8 mouse cellular contexts compared by ENCODE assay signal in genomic region chr5:124453339-124454081, GRCm38 (mm10). TPM values are rescaled to one million over a fixed set of nuclear protein-coding genes. Genes with fewer than 3 reads are reported as not detected.
A peak's percentile ranks its signal among the peaks of the same experiment; 100 is the strongest.
DNase-seq lines count a peak whose midpoint lies in the region; ATAC-seq and TF ChIP-seq lines count a peak whose summit lies in the region.

No protein-coding gene starts in this region.

- no peaks in the 10 kb centered on the region for H3K9me3 ChIP-seq in midbrain, postnatal 0 days (ENCODE audit: low read length)
- H3K9me3 ChIP-seq in midbrain, embryonic 14.5 days (ENCODE audit: control insufficient read depth, low read length): no peaks in the 10 kb centered on the region
- H3K9me3 ChIP-seq in embryonic facial prominence, embryonic 15.5 days (replicated peaks): no peaks in the 10 kb centered on the region
- no peaks in the 10 kb centered on the region for H3K9me3 ChIP-seq in stomach, embryonic 14.5 days (ENCODE audit: control insufficient read depth, low read depth, low read length)

- TF ChIP-seq POLR2A in thymus, adult 2 months (IDR thresholded peaks at IDR 0.05; ENCODE audit: control insufficient read depth, extremely low read depth, insufficient read depth, low read length, poor library complexity): no peak

- H3K36me3 ChIP-seq in midbrain, postnatal 0 days (ENCODE audit: insufficient read depth, low read length): peaks cover 81% of the 10 kb centered on the region
- H3K36me3 ChIP-seq in midbrain, embryonic 14.5 days (ENCODE audit: control insufficient read depth, insufficient read depth, low read length): peaks cover 93% of the 10 kb centered on the region
- peaks cover 97% of the 10 kb centered on the region for H3K36me3 ChIP-seq in embryonic facial prominence, embryonic 15.5 days
- H3K36me3 ChIP-seq in stomach, embryonic 14.5 days (ENCODE audit: control insufficient read depth, insufficient read depth, low read length): peaks cover 91% of the 10 kb centered on the region
- H3K36me3 ChIP-seq in thymus, adult 2 months (ENCODE audit: control insufficient read depth, insufficient read depth, low read length): peaks cover 88% of the 10 kb centered on the region

- 73% methylated on average over 13 of the region's 13 CpGs for WGBS in midbrain, postnatal 0 days
- 78% methylated on average over 13 of the region's 13 CpGs for WGBS in midbrain, embryonic 14.5 days
- WGBS in embryonic facial prominence, embryonic 15.5 days: 84% methylated on average over 13 of the region's 13 CpGs
- WGBS in stomach, embryonic 14.5 days: 86% methylated on average over 13 of the region's 13 CpGs
- WGBS in thymus, adult 2 months: 93% methylated on average over 13 of the region's 13 CpGs

- no peak overlapping the region for H3K9ac ChIP-seq in midbrain, postnatal 0 days (replicated peaks; ENCODE audit: low read length, poor library complexity, severe bottlenecking)
- H3K9ac ChIP-seq in midbrain, embryonic 14.5 days (replicated peaks; ENCODE audit: low read length): no peak overlapping the region
- no peak overlapping the region for H3K9ac ChIP-seq in embryonic facial prominence, embryonic 15.5 days
- H3K9ac ChIP-seq in stomach, embryonic 14.5 days (replicated peaks; ENCODE audit: low read depth, low read length): no peak overlapping the region

- no peak overlapping the region for H3K27ac ChIP-seq in midbrain, postnatal 0 days (ENCODE audit: low read depth, low read length)
- H3K27ac ChIP-seq in midbrain, embryonic 14.5 days (replicated peaks; ENCODE audit: low read depth, low read length): no peak overlapping the region; the same call in none of the 2 replicates
- peak overlapping the region; percentile 44 for H3K27ac ChIP-seq in embryonic facial prominence, embryonic 15.5 days (replicated peaks)
- peak overlapping the region; percentile 15; the same call in 1 of the 2 replicates for H3K27ac ChIP-seq in stomach, embryonic 14.5 days (ENCODE audit: low read length)
- H3K27ac ChIP-seq in thymus, adult 2 months (ENCODE audit: control insufficient read depth, insufficient read depth, low read length): no peak overlapping the region

- no peaks in the 10 kb centered on the region for H3K4me1 ChIP-seq in midbrain, postnatal 0 days (ENCODE audit: insufficient read depth, low read length)
- no peaks in the 10 kb centered on the region for H3K4me1 ChIP-seq in midbrain, embryonic 14.5 days (ENCODE audit: control insufficient read depth, insufficient read depth, low read length)
- H3K4me1 ChIP-seq in embryonic facial prominence, embryonic 15.5 days: peaks cover 21% of the 10 kb centered on the region
- peaks cover 8% of the 10 kb centered on the region; the same call in 1 of the 2 replicates for H3K4me1 ChIP-seq in stomach, embryonic 14.5 days (ENCODE audit: control insufficient read depth, insufficient read depth, low read length)
- no peaks in the 10 kb centered on the region for H3K4me1 ChIP-seq in thymus, adult 2 months (replicated peaks; ENCODE audit: control insufficient read depth, insufficient read depth, low read length)

- no peak overlapping the region for H3K4me2 ChIP-seq in midbrain, postnatal 0 days (ENCODE audit: low read depth, low read length, poor library complexity, severe bottlenecking)
- no peak overlapping the region for H3K4me2 ChIP-seq in midbrain, embryonic 14.5 days (ENCODE audit: low read length)
- H3K4me2 ChIP-seq in embryonic facial prominence, embryonic 15.5 days (replicated peaks): no peak overlapping the region
- no peak overlapping the region for H3K4me2 ChIP-seq in stomach, embryonic 14.5 days (replicated peaks; ENCODE audit: low read depth, low read length)

- ATAC-seq in midbrain, postnatal 0 days (ENCODE audit: low FRiP score): no peak
- no peak for ATAC-seq in midbrain, embryonic 14.5 days (ENCODE audit: low FRiP score, low TSS enrichment)
- ATAC-seq in embryonic facial prominence, embryonic 15.5 days (ENCODE audit: insufficient number of reproducible peaks, low FRiP score, low TSS enrichment, low read depth): peak; percentile 13; the same call in 1 of the 2 replicates
- ATAC-seq in stomach, embryonic 14.5 days (ENCODE audit: insufficient number of reproducible peaks, insufficient read depth, low FRiP score, low read depth): no peak

- DNase-seq in midbrain, postnatal 0 days (ENCODE audit: low spot score): peak; percentile 61
- DNase-seq in midbrain, embryonic 14.5 days: no peak
- peak; percentile 24 to 45 for DNase-seq in kidney, postnatal 4 days
- DNase-seq in ovary, postnatal 10 days (ENCODE audit: low spot score): no peak
- DNase-seq in lung, postnatal 10 days: no peak
- no peak for DNase-seq in thymus, adult 2 months

- no peak overlapping the region for H3K4me3 ChIP-seq in midbrain, postnatal 0 days (ENCODE audit: low read depth, low read length)
- H3K4me3 ChIP-seq in midbrain, embryonic 14.5 days (replicated peaks; ENCODE audit: low read depth, low read length): no peak overlapping the region
- no peak overlapping the region for H3K4me3 ChIP-seq in embryonic facial prominence, embryonic 15.5 days (replicated peaks)
- H3K4me3 ChIP-seq in stomach, embryonic 14.5 days (ENCODE audit: low read depth, low read length): no peak overlapping the region
- no peak overlapping the region for H3K4me3 ChIP-seq in thymus, adult 2 months (ENCODE audit: control insufficient read depth, insufficient read depth, low read length)

- no peak for TF ChIP-seq CTCF in midbrain, postnatal 0 days (IDR thresholded peaks at IDR 0.05)
- TF ChIP-seq CTCF in thymus, adult 2 months (IDR thresholded peaks at IDR 0.05; ENCODE audit: borderline replicate concordance, control insufficient read depth, extremely low read depth, insufficient read depth, low read length, poor library complexity): no peak

- H3K27me3 ChIP-seq in midbrain, postnatal 0 days (ENCODE audit: insufficient read depth, low read length): no peaks in the 10 kb centered on the region
- no peaks in the 10 kb centered on the region for H3K27me3 ChIP-seq in midbrain, embryonic 14.5 days (ENCODE audit: control insufficient read depth, insufficient read depth, low read length)
- no peaks in the 10 kb centered on the region for H3K27me3 ChIP-seq in embryonic facial prominence, embryonic 15.5 days
- H3K27me3 ChIP-seq in stomach, embryonic 14.5 days (ENCODE audit: control insufficient read depth, insufficient read depth, low read length): no peaks in the 10 kb centered on the region
- H3K27me3 ChIP-seq in thymus, adult 2 months (ENCODE audit: control insufficient read depth, insufficient read depth, low read length): no peaks in the 10 kb centered on the region

RNA-seq across cellular contexts. Expression of gene Kmt5a, which starts 13.8 kb away (rescaled TPM):
- total RNA-seq in midbrain, postnatal 0 days (2014; rRNA removed): 27.4 and 39.0 TPM in 2 replicates
- polyA plus RNA-seq in midbrain, postnatal 0 days (2015; fragmentation: Nextera tagmentation; extraction: Ambion mirVana): 13.3 and 15.3 TPM in 2 replicates
- polyA plus RNA-seq in midbrain, embryonic 14.5 days (2014; fragmentation: Nextera tagmentation; extraction: Ambion mirVana): 20.9 and 23.2 TPM in 2 replicates
- polyA plus RNA-seq in embryonic facial prominence, embryonic 15.5 days (2015; fragmentation: Nextera tagmentation; extraction: Ambion mirVana): 71.2 and 72.0 TPM in 2 replicates
- polyA plus RNA-seq in stomach, embryonic 14.5 days (2014; fragmentation: Nextera tagmentation; extraction: Ambion mirVana): 52.9 and 59.8 TPM in 2 replicates
- 76.5 and 92.5 TPM in 2 replicates for polyA plus RNA-seq in thymus, adult 2 months (2012; rRNA removed)

RNA-seq across cellular contexts. Expression of gene Rilpl2, which starts 24.7 kb away (rescaled TPM):
- 32.3 and 38.6 TPM in 2 replicates for total RNA-seq in midbrain, postnatal 0 days (2014; rRNA removed)
- 33.8 and 34.3 TPM in 2 replicates for polyA plus RNA-seq in midbrain, postnatal 0 days (2015; fragmentation: Nextera tagmentation; extraction: Ambion mirVana)
- polyA plus RNA-seq in midbrain, embryonic 14.5 days (2014; fragmentation: Nextera tagmentation; extraction: Ambion mirVana): 23.1 and 24.5 TPM in 2 replicates
- polyA plus RNA-seq in embryonic facial prominence, embryonic 15.5 days (2015; fragmentation: Nextera tagmentation; extraction: Ambion mirVana): 38.0 and 40.2 TPM in 2 replicates
- 30.6 and 31.7 TPM in 2 replicates for polyA plus RNA-seq in stomach, embryonic 14.5 days (2014; fragmentation: Nextera tagmentation; extraction: Ambion mirVana)
- polyA plus RNA-seq in thymus, adult 2 months (2012; rRNA removed): 38.5 and 38.6 TPM in 2 replicates

RNA-seq across cellular contexts. Expression of gene Sbno1, which starts 27.7 kb away (rescaled TPM):
- 41.0 and 54.5 TPM in 2 replicates for total RNA-seq in midbrain, postnatal 0 days (2014; rRNA removed)
- polyA plus RNA-seq in midbrain, postnatal 0 days (2015; fragmentation: Nextera tagmentation; extraction: Ambion mirVana): 68.9 and 80.4 TPM in 2 replicates
- polyA plus RNA-seq in midbrain, embryonic 14.5 days (2014; fragmentation: Nextera tagmentation; extraction: Ambion mirVana): 70.2 and 114 TPM in 2 replicates
- 75.9 and 76.7 TPM in 2 replicates for polyA plus RNA-seq in embryonic facial prominence, embryonic 15.5 days (2015; fragmentation: Nextera tagmentation; extraction: Ambion mirVana)
- 95.3 and 104 TPM in 2 replicates for polyA plus RNA-seq in stomach, embryonic 14.5 days (2014; fragmentation: Nextera tagmentation; extraction: Ambion mirVana)
- 36.3 and 40.8 TPM in 2 replicates for polyA plus RNA-seq in thymus, adult 2 months (2012; rRNA removed)

RNA-seq across cellular contexts. Expression of gene Snrnp35, which starts 29.4 kb away (rescaled TPM):
- total RNA-seq in midbrain, postnatal 0 days (2014; rRNA removed): 5.2 and 10.7 TPM in 2 replicates
- polyA plus RNA-seq in midbrain, postnatal 0 days (2015; fragmentation: Nextera tagmentation; extraction: Ambion mirVana): 10.1 and 13.0 TPM in 2 replicates
- polyA plus RNA-seq in midbrain, embryonic 14.5 days (2014; fragmentation: Nextera tagmentation; extraction: Ambion mirVana): 8.9 and 10.6 TPM in 2 replicates
- polyA plus RNA-seq in embryonic facial prominence, embryonic 15.5 days (2015; fragmentation: Nextera tagmentation; extraction: Ambion mirVana): 26.3 and 26.5 TPM in 2 replicates
- polyA plus RNA-seq in stomach, embryonic 14.5 days (2014; fragmentation: Nextera tagmentation; extraction: Ambion mirVana): 11.5 and 14.2 TPM in 2 replicates
- 4.6 and 5.0 TPM in 2 replicates for polyA plus RNA-seq in thymus, adult 2 months (2012; rRNA removed)

Comparison
In these comparisons a context has a peak if more than half of its experiments do, and no peak if none do; other contexts are left out.
1. DNase-seq: peak in midbrain, postnatal 0 days (single experiment) and kidney, postnatal 4 days (2 of 2); none in midbrain, embryonic 14.5 days (single experiment), ovary, postnatal 10 days (single experiment), lung, postnatal 10 days (single experiment) and thymus, adult 2 months (single experiment).
2. H3K27ac ChIP-seq: peak in embryonic facial prominence, embryonic 15.5 days (single experiment) and stomach, embryonic 14.5 days (single experiment); none in midbrain, postnatal 0 days (single experiment), midbrain, embryonic 14.5 days (single experiment) and thymus, adult 2 months (single experiment).